Mouse (Mus musculus): ENCODE data around the gene Slc48a1.

GRCm38 (mm10) chr15:97773108-97773507, 5.2 kb upstream of the Slc48a1 start:
- TF ChIP-seq POLR2A (IDR thresholded peaks at IDR 0.05; ENCODE audit: borderline replicate concordance, insufficient read depth, low read length) (no peak), CTCF (IDR thresholded peaks at IDR 0.05; ENCODE audit: borderline replicate concordance, insufficient read depth, low read depth, low read length) (no peak)
